Mouse (Mus musculus): ENCODE measurements around the gene Vmn2r28. TPM values are rescaled to one million over a fixed set of nuclear protein-coding genes. Genes with fewer than 3 reads are reported as not detected.
"Not testable (repeated sequence)": the region's sequence is repeated elsewhere in the genome, so short reads cannot be mapped to it uniquely, and the experiment has no call there.

Vmn2r28 gene
- not detected in 2 replicates for polyA plus RNA-seq (2015; fragmentation: Nextera tagmentation; extraction: Ambion mirVana)

- H3K9me3 ChIP-seq; H3K27me3 ChIP-seq (replicated peaks); H3K27ac ChIP-seq; H3K4me3 ChIP-seq (replicated peaks); H3K4me1 ChIP-seq (replicated peaks); H3K4me2 ChIP-seq (replicated peaks); ATAC-seq; H3K36me3 ChIP-seq; H3K9ac ChIP-seq: not testable (repeated sequence)
Observed at GRCm38 (mm10) chr7:5493856-5494255, at the start of gene Vmn2r28. Gene Vmn2r28, minus strand, starts transcription at chr7:5493956.

- not testable (repeated sequence) for H3K9ac ChIP-seq; H3K4me2 ChIP-seq (replicated peaks); ATAC-seq; H3K27me3 ChIP-seq (replicated peaks); H3K4me3 ChIP-seq (replicated peaks); H3K9me3 ChIP-seq; H3K4me1 ChIP-seq (replicated peaks); H3K36me3 ChIP-seq; H3K27ac ChIP-seq
- WGBS: 53% methylated on average over 3 of the region's 3 CpGs
Observed at GRCm38 (mm10) chr7:5540770-5541436, 47.1 kb upstream of the Vmn2r28 start.

DNA sequence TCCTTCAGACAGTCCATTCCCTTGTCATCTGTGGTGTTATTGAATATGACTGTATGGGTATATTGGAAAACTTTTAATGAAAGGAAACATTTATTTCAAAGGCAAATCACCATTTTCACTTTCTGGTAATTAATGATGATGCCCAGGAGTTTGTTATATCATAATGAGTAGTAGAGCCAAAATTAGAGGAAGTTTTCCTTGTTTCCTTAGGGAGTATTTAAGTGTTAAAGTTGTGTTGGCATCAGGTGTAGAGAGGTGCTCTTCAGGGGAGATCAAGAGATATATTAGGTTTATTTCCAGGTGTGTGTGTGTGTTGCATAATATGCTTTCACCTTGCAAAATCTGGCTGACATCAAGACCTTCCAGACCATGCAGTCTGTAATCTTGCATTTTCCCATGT is 37.1 kb downstream of the Vmn2r28 start, which contains the start of gene Vmn1r59:
Gene Vmn1r59 (minus strand): TSS at position 101 of the 400 bp plus-strand sequence.
- Histone ChIP-seq H3K9me3 (no peaks in the 10 kb centered on the region), H3K27me3 (replicated peaks) (no peaks in the 10 kb centered on the region), H3K27ac (no peak within 1 kb of the TSS), H3K4me2 (replicated peaks) (no peak within 1 kb of the TSS), H3K9ac (no peak within 1 kb of the TSS), H3K36me3 (no peaks in the 10 kb centered on the region), H3K4me1 (replicated peaks) (no peaks in the 10 kb centered on the region), H3K4me3 (replicated peaks) (no peak within 1 kb of the TSS)
- ATAC-seq: no peak

- H3K36me3 ChIP-seq; ATAC-seq; H3K4me1 ChIP-seq (replicated peaks); H3K4me3 ChIP-seq (replicated peaks); H3K9me3 ChIP-seq; H3K27me3 ChIP-seq (replicated peaks); H3K27ac ChIP-seq; H3K4me2 ChIP-seq (replicated peaks); H3K9ac ChIP-seq: not testable (repeated sequence)
- 69% methylated on average over 3 of the region's 3 CpGs for WGBS
Observed at GRCm38 (mm10) chr7:5454011-5454410, 39.7 kb downstream of the Vmn2r28 start.

DNA sequence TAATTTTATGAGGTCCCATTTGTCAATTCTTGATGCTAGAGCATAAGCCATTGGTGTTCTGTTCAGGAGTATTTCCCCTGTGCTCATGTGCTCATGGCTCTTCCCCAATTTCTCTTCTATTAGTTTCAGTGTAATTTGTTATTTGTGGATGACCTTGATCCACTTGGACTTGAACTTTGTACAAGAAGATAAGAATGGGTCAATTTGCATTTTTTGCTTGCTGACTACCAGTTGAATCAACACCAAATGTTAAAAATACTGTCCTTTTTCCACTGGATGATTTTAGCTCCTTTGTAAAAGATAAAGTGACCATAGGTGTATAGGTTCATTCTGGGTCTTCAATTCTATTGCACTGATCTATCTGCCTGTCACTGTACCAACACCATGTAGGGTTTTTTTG is 45.1 kb downstream of the Vmn2r28 start:
- Histone ChIP-seq H3K4me2 (replicated peaks) (no peak overlapping the region), H3K9ac (no peak overlapping the region), H3K27me3 (replicated peaks) (no peaks in the 10 kb centered on the region), H3K36me3 (no peaks in the 10 kb centered on the region), H3K9me3 (no peaks in the 10 kb centered on the region), H3K4me1 (replicated peaks) (no peaks in the 10 kb centered on the region), H3K27ac (no peak overlapping the region), H3K4me3 (replicated peaks) (no peak overlapping the region)
- no peak for ATAC-seq

Other genes with a start within 250 kb of the Vmn2r28 start
- not detected in 2 replicates for gene Gm5065, start 143.4 kb downstream of the Vmn2r28 start, polyA plus RNA-seq (2015; fragmentation: Nextera tagmentation; extraction: Ambion mirVana)
- gene Nlrp2, start 142.9 kb downstream of the Vmn2r28 start, polyA plus RNA-seq (2015; fragmentation: Nextera tagmentation; extraction: Ambion mirVana): not detected in 2 replicates
- gene Vmn1r58, start 80.6 kb downstream of the Vmn2r28 start, polyA plus RNA-seq (2015; fragmentation: Nextera tagmentation; extraction: Ambion mirVana): not detected in 2 replicates
- not detected in 2 replicates for gene Vmn1r59, start 37.2 kb downstream of the Vmn2r28 start, polyA plus RNA-seq (2015; fragmentation: Nextera tagmentation; extraction: Ambion mirVana)
- gene Vmn1r60, start 53.4 kb upstream of the Vmn2r28 start, polyA plus RNA-seq (2015; fragmentation: Nextera tagmentation; extraction: Ambion mirVana): not detected in 2 replicates
- not detected in 2 replicates for gene Vmn1r61, start 119.3 kb upstream of the Vmn2r28 start, polyA plus RNA-seq (2015; fragmentation: Nextera tagmentation; extraction: Ambion mirVana)
- not detected in 2 replicates for gene Vmn1r62, start 179.7 kb upstream of the Vmn2r28 start, polyA plus RNA-seq (2015; fragmentation: Nextera tagmentation; extraction: Ambion mirVana)